Mouse (Mus musculus) lung, adult 2 months (tissue): Measurements from ENCODE around the gene Pnkp.

ENCODE experiments used
- CTCF ChIP-seq: fragments of 200-500 bp; IDR thresholded peaks from 2 replicates; pipeline ENCODE4 v1.5.1; 2011; ENCODE audit warnings: mild to moderate bottlenecking, low read length, control low read depth; ENCODE audit not compliant: insufficient read depth
- POLR2A ChIP-seq: fragments of 200-500 bp; IDR thresholded peaks from 2 replicates; pipeline ENCODE4 v1.6.1; 2011; ENCODE audit warnings: low read depth, mild to moderate bottlenecking, control low read depth, low read length, borderline replicate concordance; ENCODE audit errors: extremely low read depth

DNA sequence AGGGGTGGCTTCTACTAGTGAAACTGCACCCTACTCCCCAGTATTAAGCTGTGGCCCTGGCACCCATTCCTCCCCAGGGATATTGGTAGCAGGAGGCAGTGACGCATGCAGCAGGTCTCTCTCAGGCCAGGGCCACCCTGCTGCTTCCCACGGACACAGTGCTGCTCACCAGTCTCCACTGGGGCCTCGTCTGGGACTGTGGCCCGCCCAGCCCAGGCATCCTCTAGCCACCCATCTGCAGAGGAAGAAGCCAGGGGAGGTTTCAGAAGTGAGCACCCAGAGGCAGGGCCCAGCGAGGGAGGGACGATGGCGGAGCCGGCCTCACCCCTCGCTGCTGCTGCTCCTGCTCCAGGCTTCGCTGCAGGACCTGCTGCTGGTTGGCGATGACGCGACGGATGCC is 6.3 kb downstream of the Pnkp start:
- no peak for TF ChIP-seq CTCF
- no peak for TF ChIP-seq POLR2A
